Mouse (Mus musculus): ENCODE measurements around the gene M1ap. TPM values are rescaled to one million over a fixed set of nuclear protein-coding genes. Genes with fewer than 3 reads are reported as not detected.
A peak's percentile ranks its signal among the peaks of the same experiment; 100 is the strongest.

The M1ap gene
- total RNA-seq, 1 experiment, result 6.8 TPM

DNA sequence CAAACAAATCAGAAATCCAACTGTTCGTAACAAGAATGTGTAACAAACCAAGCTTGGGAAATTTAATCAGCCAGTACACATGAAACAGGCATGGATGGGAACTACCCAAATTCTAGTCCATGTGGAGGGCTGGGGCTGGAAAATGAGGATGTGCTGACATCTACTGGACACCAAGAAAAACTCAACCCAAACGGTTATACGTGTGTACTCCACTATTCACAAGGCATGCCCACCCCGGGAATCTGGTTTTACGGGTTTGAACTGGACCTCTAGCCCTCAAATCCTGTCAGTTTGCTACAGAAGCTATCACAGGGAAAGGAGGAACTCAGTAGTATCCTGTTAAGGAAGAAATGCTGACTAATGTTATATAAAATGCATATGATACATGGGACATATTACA lies 24.3 kb downstream of the M1ap start:
- DNase-seq (ENCODE audit: low read depth, low spot score), result peak; percentile 58
- in situ Hi-C loops (cut with MboI; ENCODE audit: low sequenced_read_pairs in 2 of 2, unreplicated experiment in 2 of 2), result loop anchor here in 1 of 2 experiments (5.0 kb wide), 1 partner anchor 59 kb away; no protein-coding TSS in a partner anchor
- Histone ChIP-seq H3K4me3 (ENCODE audit: insufficient read depth in 1 of 2, low read depth in 1 of 2, low read length in 2 of 2, poor library complexity in 1 of 2, severe bottlenecking in 1 of 2) (no peak overlapping the region), H3K9ac (ENCODE audit: insufficient read depth, low read depth, low read length, poor library complexity, severe bottlenecking) (no peak overlapping the region), H3K9me3 (ENCODE audit: control insufficient read depth, insufficient read depth, low read depth, low read length) (no peaks in the 10 kb centered on the region), H3K27ac (ENCODE audit: insufficient read depth, low read depth, low read length, poor library complexity, severe bottlenecking) (no peak overlapping the region), H3K4me1 (ENCODE audit: control insufficient read depth in 2 of 2, insufficient read depth in 2 of 2, low read length in 2 of 2, poor library complexity in 1 of 2) (no peaks in the 10 kb centered on the region), H3K36me3 (ENCODE audit: control insufficient read depth, insufficient read depth, low read length, poor library complexity, severe bottlenecking) (no peaks in the 10 kb centered on the region)
- TF ChIP-seq ZC3H11A (IDR thresholded peaks at IDR 0.05; ENCODE audit: borderline replicate concordance, low read depth, low read length) (no peak; the same call in 1 of the 2 replicates), MAFK (IDR thresholded peaks at IDR 0.05; ENCODE audit: insufficient read depth, low read depth, low read length) (no peak), HCFC1 (IDR thresholded peaks at IDR 0.05; ENCODE audit: borderline replicate concordance, insufficient read depth, low read length) (no peak), CHD2 (IDR thresholded peaks at IDR 0.05; ENCODE audit: low read depth, low read length) (no peak), ZNF384 (IDR thresholded peaks at IDR 0.05; ENCODE audit: low read depth, low read length) (no peak)

DNA sequence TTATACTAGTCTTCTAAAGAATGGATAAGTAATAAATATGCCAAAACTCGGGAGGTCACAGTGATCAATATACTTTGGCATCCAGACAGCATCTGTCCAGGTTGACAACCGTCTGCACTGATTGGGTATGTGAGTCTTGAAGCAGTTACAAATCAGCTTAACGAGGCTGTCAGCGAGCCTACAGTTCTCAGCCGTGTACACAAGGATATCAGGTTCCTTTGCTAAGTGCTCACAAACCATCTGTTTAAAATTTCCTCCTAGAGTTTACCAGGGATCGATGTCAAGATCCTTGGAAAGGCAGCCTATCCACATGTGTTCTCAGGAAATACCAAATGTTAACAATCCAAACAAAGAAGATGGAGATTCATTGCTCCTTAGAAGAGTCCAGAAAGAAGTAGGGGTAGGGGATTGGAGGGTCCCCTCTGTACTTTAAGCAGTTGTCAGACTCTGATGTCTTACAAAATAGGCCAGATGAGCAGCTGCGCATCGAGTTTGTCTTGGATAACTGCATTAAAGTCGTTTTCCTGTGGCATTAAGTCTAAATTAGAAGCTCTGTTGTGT lies 40.8 kb downstream of the M1ap start:
- H3K27ac ChIP-seq (ENCODE audit: insufficient read depth, low read depth, low read length, poor library complexity, severe bottlenecking), result no peak overlapping the region
- no peaks in the 10 kb centered on the region for H3K4me1 ChIP-seq (ENCODE audit: control insufficient read depth in 2 of 2, insufficient read depth in 2 of 2, low read length in 2 of 2, poor library complexity in 1 of 2)
- no peak for TF ChIP-seq ZNF384 (IDR thresholded peaks at IDR 0.05; ENCODE audit: low read depth, low read length)
- no peak for TF ChIP-seq MAFK (IDR thresholded peaks at IDR 0.05; ENCODE audit: insufficient read depth, low read depth, low read length)
- no peak for TF ChIP-seq ZC3H11A (IDR thresholded peaks at IDR 0.05; ENCODE audit: borderline replicate concordance, low read depth, low read length)
- TF ChIP-seq HCFC1 (IDR thresholded peaks at IDR 0.05; ENCODE audit: borderline replicate concordance, insufficient read depth, low read length), result no peak
- TF ChIP-seq CHD2 (IDR thresholded peaks at IDR 0.05; ENCODE audit: low read depth, low read length), result no peak
- H3K36me3 ChIP-seq (ENCODE audit: control insufficient read depth, insufficient read depth, low read length, poor library complexity, severe bottlenecking), result no peaks in the 10 kb centered on the region
- no peak overlapping the region for H3K4me3 ChIP-seq (ENCODE audit: insufficient read depth in 1 of 2, low read depth in 1 of 2, low read length in 2 of 2, poor library complexity in 1 of 2, severe bottlenecking in 1 of 2)
- no peaks in the 10 kb centered on the region for H3K9me3 ChIP-seq (ENCODE audit: control insufficient read depth, insufficient read depth, low read depth, low read length)
- in situ Hi-C loops (cut with MboI; ENCODE audit: low sequenced_read_pairs in 2 of 2, unreplicated experiment in 2 of 2), result no loop called here
- H3K9ac ChIP-seq (ENCODE audit: insufficient read depth, low read depth, low read length, poor library complexity, severe bottlenecking), result no peak overlapping the region
- no peak for DNase-seq (ENCODE audit: low read depth, low spot score)

DNA sequence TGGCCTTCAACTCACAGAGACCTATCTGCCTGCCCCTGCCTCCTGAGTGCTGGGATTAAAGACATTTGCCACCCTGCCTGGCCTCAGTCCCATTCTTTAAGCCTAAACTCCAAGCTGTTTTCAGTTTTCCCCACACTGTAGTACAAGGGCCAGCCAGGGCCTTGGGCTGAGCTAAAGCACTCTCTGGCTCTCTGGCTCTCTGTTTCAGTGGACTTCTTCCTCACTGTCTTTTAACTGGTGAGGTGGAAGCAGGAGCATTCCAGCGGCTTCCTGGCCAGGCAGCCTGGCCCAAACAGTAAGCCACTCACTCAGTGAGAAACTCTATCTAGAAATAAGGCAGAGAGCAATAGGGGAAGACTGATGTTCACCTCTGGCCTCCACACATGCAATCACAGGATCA lies 47.0 kb downstream of the M1ap start:
- no peaks in the 10 kb centered on the region for H3K9me3 ChIP-seq (ENCODE audit: control insufficient read depth, insufficient read depth, low read depth, low read length)
- no peak overlapping the region for H3K9ac ChIP-seq (ENCODE audit: insufficient read depth, low read depth, low read length, poor library complexity, severe bottlenecking)
- no peaks in the 10 kb centered on the region for H3K36me3 ChIP-seq (ENCODE audit: control insufficient read depth, insufficient read depth, low read length, poor library complexity, severe bottlenecking)
- no peak for DNase-seq (ENCODE audit: low read depth, low spot score)
- no peak overlapping the region for H3K4me3 ChIP-seq (ENCODE audit: insufficient read depth in 1 of 2, low read depth in 1 of 2, low read length in 2 of 2, poor library complexity in 1 of 2, severe bottlenecking in 1 of 2)
- H3K27ac ChIP-seq (ENCODE audit: insufficient read depth, low read depth, low read length, poor library complexity, severe bottlenecking), result no peak overlapping the region
- no peaks in the 10 kb centered on the region for H3K4me1 ChIP-seq (ENCODE audit: control insufficient read depth in 2 of 2, insufficient read depth in 2 of 2, low read length in 2 of 2, poor library complexity in 1 of 2)
- in situ Hi-C loops (cut with MboI; ENCODE audit: low sequenced_read_pairs in 2 of 2, unreplicated experiment in 2 of 2), result no loop called here
- TF ChIP-seq HCFC1 (IDR thresholded peaks at IDR 0.05; ENCODE audit: borderline replicate concordance, insufficient read depth, low read length) (no peak), CHD2 (IDR thresholded peaks at IDR 0.05; ENCODE audit: low read depth, low read length) (no peak), MAFK (IDR thresholded peaks at IDR 0.05; ENCODE audit: insufficient read depth, low read depth, low read length) (no peak), ZC3H11A (IDR thresholded peaks at IDR 0.05; ENCODE audit: borderline replicate concordance, low read depth, low read length) (no peak), ZNF384 (IDR thresholded peaks at IDR 0.05; ENCODE audit: low read depth, low read length) (no peak)

DNA sequence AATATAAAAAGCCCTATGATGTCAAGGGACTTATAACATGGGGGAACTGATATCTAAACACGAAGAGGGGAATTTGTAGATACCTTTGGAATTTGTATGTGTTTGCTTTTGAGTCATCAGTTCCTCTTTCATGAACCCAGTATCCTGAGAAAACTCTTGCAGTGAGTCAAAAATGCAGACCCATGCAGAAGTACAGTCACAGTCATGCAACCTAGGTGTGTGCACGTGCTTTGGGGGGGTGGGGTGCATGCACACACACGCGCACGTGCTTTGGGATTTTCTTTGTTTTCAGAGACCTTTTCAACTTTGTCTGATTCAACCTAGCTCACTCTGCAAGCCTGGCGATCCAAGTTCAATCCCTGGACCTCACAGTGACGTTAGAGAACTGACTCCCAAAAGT lies 47.7 kb downstream of the M1ap start:
- TF ChIP-seq CHD2 (IDR thresholded peaks at IDR 0.05; ENCODE audit: low read depth, low read length), result no peak
- DNase-seq (ENCODE audit: low read depth, low spot score), result no peak
- H3K4me1 ChIP-seq (ENCODE audit: control insufficient read depth in 2 of 2, insufficient read depth in 2 of 2, low read length in 2 of 2, poor library complexity in 1 of 2), result no peaks in the 10 kb centered on the region
- H3K9me3 ChIP-seq (ENCODE audit: control insufficient read depth, insufficient read depth, low read depth, low read length), result no peaks in the 10 kb centered on the region
- no peak overlapping the region for H3K4me3 ChIP-seq (ENCODE audit: insufficient read depth in 1 of 2, low read depth in 1 of 2, low read length in 2 of 2, poor library complexity in 1 of 2, severe bottlenecking in 1 of 2)
- H3K27ac ChIP-seq (ENCODE audit: insufficient read depth, low read depth, low read length, poor library complexity, severe bottlenecking), result no peak overlapping the region
- no peak overlapping the region for H3K9ac ChIP-seq (ENCODE audit: insufficient read depth, low read depth, low read length, poor library complexity, severe bottlenecking)
- in situ Hi-C loops (cut with MboI; ENCODE audit: low sequenced_read_pairs in 2 of 2, unreplicated experiment in 2 of 2), result no loop called here
- H3K36me3 ChIP-seq (ENCODE audit: control insufficient read depth, insufficient read depth, low read length, poor library complexity, severe bottlenecking), result no peaks in the 10 kb centered on the region

DNA sequence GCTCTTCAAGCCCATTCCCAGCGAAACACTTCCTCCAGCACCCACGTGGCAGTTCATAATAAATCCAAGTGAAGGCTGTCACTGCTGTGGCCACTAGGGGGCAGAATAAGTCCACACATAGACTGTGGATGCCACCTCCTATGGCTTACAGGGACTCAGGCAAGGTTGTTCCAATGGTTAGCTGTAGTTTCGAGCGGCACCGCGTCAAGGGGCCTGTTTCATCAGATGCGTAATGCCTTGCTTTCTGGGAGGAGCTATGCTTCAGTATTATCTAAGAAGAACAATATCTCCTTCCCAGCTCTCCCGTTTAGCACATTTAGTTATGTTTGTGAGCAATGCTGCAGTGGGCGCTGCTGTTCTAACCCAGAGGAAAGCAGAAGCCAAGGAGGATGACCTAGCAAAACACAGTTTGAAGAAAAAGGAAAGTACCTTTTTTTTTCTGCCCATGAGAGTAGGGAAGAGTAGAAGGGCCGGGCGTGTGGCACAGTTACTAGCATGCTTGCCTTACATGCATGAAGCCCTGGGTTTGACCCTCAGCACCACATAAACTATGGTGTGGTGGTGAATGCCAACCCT lies 50.1 kb downstream of the M1ap start:
- H3K9me3 ChIP-seq (ENCODE audit: control insufficient read depth, insufficient read depth, low read depth, low read length), result no peaks in the 10 kb centered on the region
- H3K9ac ChIP-seq (ENCODE audit: insufficient read depth, low read depth, low read length, poor library complexity, severe bottlenecking), result no peak overlapping the region
- H3K4me3 ChIP-seq (ENCODE audit: insufficient read depth in 1 of 2, low read depth in 1 of 2, low read length in 2 of 2, poor library complexity in 1 of 2, severe bottlenecking in 1 of 2), result no peak overlapping the region
- in situ Hi-C loops (cut with MboI; ENCODE audit: low sequenced_read_pairs in 2 of 2, unreplicated experiment in 2 of 2), result no loop called here
- no peak overlapping the region for H3K27ac ChIP-seq (ENCODE audit: insufficient read depth, low read depth, low read length, poor library complexity, severe bottlenecking)
- no peaks in the 10 kb centered on the region for H3K36me3 ChIP-seq (ENCODE audit: control insufficient read depth, insufficient read depth, low read length, poor library complexity, severe bottlenecking)
- peak; percentile 86 for DNase-seq (ENCODE audit: low read depth, low spot score)
- TF ChIP-seq ZC3H11A (IDR thresholded peaks at IDR 0.05; ENCODE audit: borderline replicate concordance, low read depth, low read length), result peak; percentile 86
- no peak for TF ChIP-seq MAFK (IDR thresholded peaks at IDR 0.05; ENCODE audit: insufficient read depth, low read depth, low read length)
- H3K4me1 ChIP-seq (ENCODE audit: control insufficient read depth in 2 of 2, insufficient read depth in 2 of 2, low read length in 2 of 2, poor library complexity in 1 of 2), result no peaks in the 10 kb centered on the region

Measured in ES-E14 (cell line).